Mouse (Mus musculus) neutrophil, adult 59 days (primary cell): Measurements from ENCODE around the gene Synpr. TPM values are rescaled to one million over a fixed set of nuclear protein-coding genes. Genes with fewer than 3 reads are reported as not detected.

ENCODE experiments used
- total RNA-seq, 2 experiments: library from RNA; stranded (reverse); gene quantifications; 1 replicate in 1 of 2; 2 replicates in 1 of 2; pipeline ENCODE4 v1.2.4; 2023

The Synpr gene
- total RNA-seq: not detected

GRCm38 (mm10) chr14:13284091-13284844 is at the start of gene Synpr:
Gene Synpr (plus strand): TSS chr14:13284780.

